Mouse (Mus musculus) brain, embryonic 14.5 days (tissue): ENCODE measurements around the gene Gadd45b. TPM values are rescaled to one million over a fixed set of nuclear protein-coding genes. Genes with fewer than 3 reads are reported as not detected.
A peak's percentile ranks its signal among the peaks of the same experiment; 100 is the strongest.

Experiments
- DNase-seq: peaks from one replicate; pipeline ENCODE4 v3.0.0-alpha.2; 2011; ENCODE audit warnings: low read depth
- CTCF ChIP-seq: fragments of 200-500 bp; IDR thresholded peaks from 2 replicates; pipeline ENCODE4 v1.5.1; 2012; ENCODE audit warnings: inconsistent platforms, mild to moderate bottlenecking, moderate library complexity, borderline replicate concordance; ENCODE audit not compliant: insufficient read depth, insufficient read length; ENCODE audit errors: extremely low read depth
- POLR2A ChIP-seq: fragments of 200-500 bp; IDR thresholded peaks from 2 replicates; pipeline ENCODE4 v1.6.1; 2012; ENCODE audit warnings: mild to moderate bottlenecking, inconsistent platforms, borderline replicate concordance; ENCODE audit not compliant: poor library complexity, insufficient read depth, insufficient read length, severe bottlenecking; ENCODE audit errors: extremely low read depth
- polyA plus RNA-seq: library from polyadenylated mRNA; depleted of rRNA; stranded (reverse); fragments of >200 nt; gene quantifications from 2 replicates; pipeline ENCODE4 v1.2.3, GENCODE M21; 2012

Gadd45b gene
- polyA plus RNA-seq, 1 experiment, result 8.4 TPM

- DNase-seq, result no peak
- no peak for TF ChIP-seq CTCF
- no peak for TF ChIP-seq POLR2A
Observed at GRCm38 (mm10) chr10:80913364-80914011, 16.4 kb upstream of the Gadd45b start.

- TF ChIP-seq CTCF, result no peak
Observed at GRCm38 (mm10) chr10:80914253-80914656, 15.6 kb upstream of the Gadd45b start.

GRCm38 (mm10) chr10:80915260-80915659, 14.6 kb upstream of the Gadd45b start:
- TF ChIP-seq POLR2A, result no peak
- TF ChIP-seq CTCF, result no peak
- no peak for DNase-seq

More at GRCm38 (mm10) chr10:80914253-80914656, 15.6 kb upstream of the Gadd45b start:
- DNase-seq, result no peak

GRCm38 (mm10) chr10:80915736-80916135, 14.1 kb upstream of the Gadd45b start:
- no peak for TF ChIP-seq POLR2A
- TF ChIP-seq CTCF, result no peak
- DNase-seq, result no peak

- TF ChIP-seq POLR2A (no peak), CTCF (no peak)
- DNase-seq, result peak; percentile 19
Observed at GRCm38 (mm10) chr10:80917336-80917778, 12.5 kb upstream of the Gadd45b start.

- peak; percentile 73 for TF ChIP-seq POLR2A
- TF ChIP-seq CTCF, result no peak
- peak; percentile 93 for DNase-seq
Observed at GRCm38 (mm10) chr10:80917779-80918434, 12.0 kb upstream of the Gadd45b start, which contains the start of gene Lmnb2. Gene Lmnb2, minus strand, starts transcription at chr10:80918245.

- TF ChIP-seq POLR2A (no peak), CTCF (no peak)
- peak; percentile 49 for DNase-seq
Observed at GRCm38 (mm10) chr10:80921923-80922322, 8.0 kb upstream of the Gadd45b start.

GRCm38 (mm10) chr10:80925472-80925871, 4.4 kb upstream of the Gadd45b start:
- no peak for TF ChIP-seq POLR2A
- TF ChIP-seq CTCF, result no peak
- no peak for DNase-seq

GRCm38 (mm10) chr10:80928586-80929298, 1.1 kb upstream of the Gadd45b start:
- TF ChIP-seq CTCF (peak; percentile 91), POLR2A (no peak)
- peak; percentile 95 for DNase-seq

GRCm38 (mm10) chr10:80930361-80931152, 684 bp downstream of the Gadd45b start:
- no peak for TF ChIP-seq POLR2A
- TF ChIP-seq CTCF, result no peak
- DNase-seq, result no peak
